Mouse (Mus musculus): ENCODE results near the gene Mta1. TPM values are rescaled to one million over a fixed set of nuclear protein-coding genes. Genes with fewer than 3 reads are reported as not detected.

Gene Mta1
- polyA plus RNA-seq, 1 experiment: 43.0 TPM

- Histone ChIP-seq H3K4me1 (ENCODE audit: control insufficient read depth, insufficient read depth, low read length) (peaks cover 28% of the 10 kb centered on the region), H3K27ac (ENCODE audit: insufficient read depth, low read depth, low read length) (no peak overlapping the region), H3K4me3 (ENCODE audit: insufficient read depth, low read length) (no peak overlapping the region)
- TF ChIP-seq POLR2A (IDR thresholded peaks at IDR 0.05; ENCODE audit: borderline replicate concordance, low read depth, low read length) (no peak), CTCF (IDR thresholded peaks at IDR 0.05; ENCODE audit: low read depth, low read length) (no peak)
These were observed 55.0 kb downstream of the Mta1 start for GRCm38 (mm10) chr12:113152991-113153525.

DNA sequence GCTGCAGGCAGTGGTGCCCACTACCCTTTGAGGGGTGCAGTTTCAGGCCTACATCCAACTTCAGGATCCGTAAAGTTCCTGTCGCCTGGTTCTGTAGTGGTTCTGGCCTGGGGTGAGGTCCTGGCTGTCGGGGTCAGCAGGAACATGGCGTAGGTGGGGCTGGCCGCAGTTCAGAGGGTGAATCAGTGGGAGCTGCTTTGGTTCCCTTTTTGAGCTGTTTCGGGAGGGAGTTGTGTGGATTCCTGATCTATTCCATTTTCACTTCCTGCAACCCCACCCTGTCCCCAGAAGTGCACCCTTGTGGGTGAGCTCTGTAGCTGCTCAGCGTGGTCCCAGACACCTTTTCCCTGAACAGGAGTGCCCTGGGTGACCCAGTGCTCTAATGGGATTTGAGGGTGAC is 55.9 kb downstream of the Mta1 start:
- TF ChIP-seq POLR2A (IDR thresholded peaks at IDR 0.05; ENCODE audit: borderline replicate concordance, low read depth, low read length) (no peak), CTCF (IDR thresholded peaks at IDR 0.05; ENCODE audit: low read depth, low read length) (no peak)
- Histone ChIP-seq H3K4me3 (ENCODE audit: insufficient read depth, low read length) (no peak overlapping the region), H3K27ac (ENCODE audit: insufficient read depth, low read depth, low read length) (peak overlapping the region; percentile 39), H3K4me1 (ENCODE audit: control insufficient read depth, insufficient read depth, low read length) (peaks cover 28% of the 10 kb centered on the region)

DNA sequence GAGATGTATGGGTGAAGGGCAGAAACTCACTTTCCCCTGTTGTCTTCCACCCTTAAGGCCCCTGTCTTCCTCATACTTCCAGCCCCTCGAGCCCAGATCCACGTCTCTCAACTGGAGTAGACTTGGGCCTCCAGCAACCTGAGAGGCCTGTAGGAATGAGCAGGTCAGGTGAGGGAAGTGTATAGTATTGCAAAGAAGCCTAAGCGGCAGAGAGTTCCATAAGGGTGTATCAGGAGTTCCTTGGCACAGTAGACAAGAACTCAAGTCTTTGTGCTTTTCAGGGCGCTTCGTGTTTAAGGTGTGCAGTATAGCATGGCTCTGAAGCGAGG is 56.6 kb downstream of the Mta1 start:
- TF ChIP-seq POLR2A (IDR thresholded peaks at IDR 0.05; ENCODE audit: borderline replicate concordance, low read depth, low read length): no peak
- TF ChIP-seq CTCF (IDR thresholded peaks at IDR 0.05; ENCODE audit: low read depth, low read length): no peak
- no peak overlapping the region for H3K27ac ChIP-seq (ENCODE audit: insufficient read depth, low read depth, low read length)
- H3K4me1 ChIP-seq (ENCODE audit: control insufficient read depth, insufficient read depth, low read length): peaks cover 28% of the 10 kb centered on the region
- H3K4me3 ChIP-seq (ENCODE audit: insufficient read depth, low read length): no peak overlapping the region

DNA sequence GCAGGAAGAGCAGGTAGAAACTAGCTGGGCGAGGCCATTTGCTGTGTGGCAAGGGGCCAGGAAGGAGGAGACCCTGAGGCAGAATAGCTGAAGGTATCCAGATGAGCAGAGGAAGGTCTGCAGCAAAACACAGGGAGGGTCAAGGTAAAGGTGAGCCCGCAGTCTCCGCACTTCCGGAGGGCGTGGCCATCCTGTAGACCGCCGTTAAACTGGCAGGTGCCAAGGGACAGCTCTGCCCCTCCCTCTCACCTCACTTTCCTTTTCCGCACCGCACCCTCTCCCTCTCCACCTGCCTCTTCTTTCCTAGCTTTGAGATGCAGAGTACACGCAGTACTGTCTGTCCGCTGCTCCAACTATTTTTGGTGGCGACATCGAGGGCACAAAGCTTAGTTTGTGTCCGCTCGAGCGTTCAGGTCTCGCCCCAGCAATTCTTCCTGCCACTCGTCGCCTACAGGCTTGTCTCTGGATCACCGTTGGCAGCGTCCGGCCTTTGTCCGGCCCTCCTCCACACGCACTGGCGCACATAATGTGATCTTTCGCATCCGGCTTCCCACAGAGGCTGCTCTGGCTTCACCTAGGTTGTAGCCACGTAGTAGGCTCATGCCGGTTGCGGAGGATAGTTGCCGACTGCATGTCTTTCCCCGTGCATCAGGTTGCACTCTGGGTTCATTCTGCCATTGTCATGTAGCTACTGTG is 57.1 kb downstream of the Mta1 start:
- peaks cover 28% of the 10 kb centered on the region for H3K4me1 ChIP-seq (ENCODE audit: control insufficient read depth, insufficient read depth, low read length)
- peak overlapping the region; percentile 11 for H3K27ac ChIP-seq (ENCODE audit: insufficient read depth, low read depth, low read length)
- peak overlapping the region; percentile 44 for H3K4me3 ChIP-seq (ENCODE audit: insufficient read depth, low read length)
- no peak for TF ChIP-seq CTCF (IDR thresholded peaks at IDR 0.05; ENCODE audit: low read depth, low read length)
- no peak for TF ChIP-seq POLR2A (IDR thresholded peaks at IDR 0.05; ENCODE audit: borderline replicate concordance, low read depth, low read length)

- TF ChIP-seq POLR2A (IDR thresholded peaks at IDR 0.05; ENCODE audit: borderline replicate concordance, low read depth, low read length): no peak
- peak; percentile 47; the same call in 1 of the 2 replicates for TF ChIP-seq CTCF (IDR thresholded peaks at IDR 0.05; ENCODE audit: low read depth, low read length)
- Histone ChIP-seq H3K27ac (ENCODE audit: insufficient read depth, low read depth, low read length) (peak within 1 kb of the TSS; percentile 11), H3K4me3 (ENCODE audit: insufficient read depth, low read length) (peak within 1 kb of the TSS; percentile 75), H3K4me1 (ENCODE audit: control insufficient read depth, insufficient read depth, low read length) (peaks cover 28% of the 10 kb centered on the region)
These were observed 57.9 kb downstream of the Mta1 start, which contains the start of gene Tedc1 for GRCm38 (mm10) chr12:113155887-113156539. Gene Tedc1, plus strand, starts transcription at chr12:113156421.

DNA sequence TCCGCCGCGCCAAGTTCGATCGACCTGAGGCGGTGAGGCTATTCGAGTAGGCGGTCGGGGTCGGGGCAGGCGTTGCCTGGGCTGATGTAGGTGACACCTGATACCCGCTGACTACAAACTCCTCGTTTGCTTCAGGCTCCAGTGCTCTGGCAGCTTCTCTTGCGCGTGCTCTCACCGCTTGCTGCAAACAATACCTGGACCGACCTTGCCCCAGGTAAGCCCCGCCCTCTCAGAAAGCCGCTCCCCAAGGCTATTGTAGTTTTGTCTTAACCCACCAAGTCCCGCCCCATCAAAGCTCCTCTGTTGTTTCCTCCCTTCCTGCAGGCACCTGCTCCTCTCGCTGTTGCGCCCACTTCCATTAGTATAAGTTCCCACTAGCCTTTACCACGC is 58.5 kb downstream of the Mta1 start:
- H3K4me1 ChIP-seq (ENCODE audit: control insufficient read depth, insufficient read depth, low read length): peaks cover 28% of the 10 kb centered on the region
- H3K4me3 ChIP-seq (ENCODE audit: insufficient read depth, low read length): peak overlapping the region; percentile 75
- TF ChIP-seq CTCF (IDR thresholded peaks at IDR 0.05; ENCODE audit: low read depth, low read length): no peak
- TF ChIP-seq POLR2A (IDR thresholded peaks at IDR 0.05; ENCODE audit: borderline replicate concordance, low read depth, low read length): no peak
- H3K27ac ChIP-seq (ENCODE audit: insufficient read depth, low read depth, low read length): no peak overlapping the region

DNA sequence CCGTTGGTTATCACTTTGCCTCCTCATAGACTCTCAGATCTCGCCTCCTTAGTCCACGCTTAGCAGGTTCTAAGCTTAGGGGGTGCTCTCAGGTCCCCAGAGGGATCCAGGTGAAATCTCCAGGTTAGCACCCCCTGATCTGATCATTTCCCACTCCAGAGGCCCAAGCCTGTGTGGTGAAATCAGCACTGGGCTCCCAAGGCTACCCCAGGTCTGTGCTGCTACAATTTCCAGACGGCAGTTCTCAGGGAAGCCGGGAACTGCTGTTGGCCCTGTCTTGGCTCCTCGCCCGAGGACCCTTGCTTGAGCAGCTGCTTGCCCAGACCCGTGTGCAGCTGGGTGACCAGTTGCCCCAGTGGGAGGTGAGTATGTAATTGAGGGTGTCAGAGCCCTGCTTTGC is 58.9 kb downstream of the Mta1 start:
- Histone ChIP-seq H3K4me1 (ENCODE audit: control insufficient read depth, insufficient read depth, low read length) (peaks cover 28% of the 10 kb centered on the region), H3K27ac (ENCODE audit: insufficient read depth, low read depth, low read length) (no peak overlapping the region), H3K4me3 (ENCODE audit: insufficient read depth, low read length) (peak overlapping the region; percentile 75)
- TF ChIP-seq POLR2A (IDR thresholded peaks at IDR 0.05; ENCODE audit: borderline replicate concordance, low read depth, low read length) (no peak), CTCF (IDR thresholded peaks at IDR 0.05; ENCODE audit: low read depth, low read length) (no peak)

DNA sequence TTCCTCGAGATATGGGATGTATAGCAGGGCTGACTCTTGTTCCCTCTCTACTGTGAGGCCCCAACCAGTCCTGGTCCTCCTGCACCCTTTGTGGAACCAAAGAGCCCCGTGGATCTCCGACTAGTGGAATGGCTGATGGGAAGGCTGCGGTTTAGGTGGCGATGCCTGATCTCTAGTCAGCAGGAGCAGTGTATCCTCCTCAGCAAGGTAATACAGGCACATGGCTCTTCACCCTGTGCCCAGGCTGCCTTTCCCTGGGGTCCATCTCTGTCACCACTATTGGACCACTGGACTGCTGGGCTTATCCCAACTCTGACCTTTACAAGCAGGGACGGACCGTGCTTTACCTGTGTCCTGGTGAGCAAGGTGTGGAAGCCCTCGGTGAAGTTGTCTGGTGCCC is 59.4 kb downstream of the Mta1 start:
- TF ChIP-seq POLR2A (IDR thresholded peaks at IDR 0.05; ENCODE audit: borderline replicate concordance, low read depth, low read length) (no peak), CTCF (IDR thresholded peaks at IDR 0.05; ENCODE audit: low read depth, low read length) (no peak)
- no peak overlapping the region for H3K27ac ChIP-seq (ENCODE audit: insufficient read depth, low read depth, low read length)
- H3K4me1 ChIP-seq (ENCODE audit: control insufficient read depth, insufficient read depth, low read length): peaks cover 25% of the 10 kb centered on the region
- H3K4me3 ChIP-seq (ENCODE audit: insufficient read depth, low read length): no peak overlapping the region

- H3K4me3 ChIP-seq (ENCODE audit: insufficient read depth, low read length): no peak overlapping the region
- peaks cover 24% of the 10 kb centered on the region for H3K4me1 ChIP-seq (ENCODE audit: control insufficient read depth, insufficient read depth, low read length)
These were observed 59.9 kb downstream of the Mta1 start for GRCm38 (mm10) chr12:113157971-113158370.

GRCm38 (mm10) chr12:113163561-113164006 is 65.5 kb downstream of the Mta1 start:
- Histone ChIP-seq H3K4me3 (ENCODE audit: insufficient read depth, low read length) (no peak overlapping the region), H3K4me1 (ENCODE audit: control insufficient read depth, insufficient read depth, low read length) (peaks cover 13% of the 10 kb centered on the region), H3K27ac (ENCODE audit: insufficient read depth, low read depth, low read length) (no peak overlapping the region)
- no peak for TF ChIP-seq CTCF (IDR thresholded peaks at IDR 0.05; ENCODE audit: low read depth, low read length)
- no peak for TF ChIP-seq POLR2A (IDR thresholded peaks at IDR 0.05; ENCODE audit: borderline replicate concordance, low read depth, low read length)

More at GRCm38 (mm10) chr12:113157971-113158370, 59.9 kb downstream of the Mta1 start:
- TF ChIP-seq POLR2A (IDR thresholded peaks at IDR 0.05; ENCODE audit: borderline replicate concordance, low read depth, low read length) (no peak), CTCF (IDR thresholded peaks at IDR 0.05; ENCODE audit: low read depth, low read length) (no peak)
- no peak overlapping the region for H3K27ac ChIP-seq (ENCODE audit: insufficient read depth, low read depth, low read length)

All from bone marrow macrophage, adult 2 months (primary cell).